Mouse (Mus musculus) lung, adult 2 months (tissue): ENCODE measurements around the gene Mpdu1. TPM values are rescaled to one million over a fixed set of nuclear protein-coding genes. Genes with fewer than 3 reads are reported as not detected.
"Not testable (repeated sequence)": the region's sequence is repeated elsewhere in the genome, so short reads cannot be mapped to it uniquely, and the experiment has no call there.

Experiments
- DNase-seq: peaks from one replicate; pipeline ENCODE4 v3.0.0; 2022
- H3K4me1 ChIP-seq: fragments of 200-500 bp; 2 replicates; pipeline ENCODE4 v1.6.1; 2011; ENCODE audit warnings: low read length; ENCODE audit not compliant: control insufficient read depth, insufficient read depth
- H3K4me3 ChIP-seq: fragments of 200-500 bp; replicated peaks from 2 replicates; pipeline ENCODE3; 2011; ENCODE audit warnings: low read depth, mild to moderate bottlenecking, control low read depth, low read length; ENCODE audit errors: extremely low read depth
- CTCF ChIP-seq: fragments of 200-500 bp; IDR thresholded peaks from 2 replicates; pipeline ENCODE4 v1.5.1; 2011; ENCODE audit warnings: mild to moderate bottlenecking, low read length, control low read depth; ENCODE audit not compliant: insufficient read depth
- POLR2A ChIP-seq: fragments of 200-500 bp; IDR thresholded peaks from 2 replicates; pipeline ENCODE4 v1.6.1; 2011; ENCODE audit warnings: low read depth, mild to moderate bottlenecking, control low read depth, low read length, borderline replicate concordance; ENCODE audit errors: extremely low read depth
- WGBS: fragments of 180-500 bp; shearing (Covaris S2); methylation state at CpG from one replicate; pipeline ENCODE4 v1.1.7; 2018; 5-methylcytosine and 5-hydroxymethylcytosine counted together
- polyA plus RNA-seq: library from polyadenylated mRNA; depleted of rRNA; stranded (reverse); fragments of >200 nt; gene quantifications from 2 replicates; pipeline ENCODE4 v1.2.3, GENCODE M21; 2012

The Mpdu1 gene
- polyA plus RNA-seq, 1 experiment: 88.1 TPM

DNA sequence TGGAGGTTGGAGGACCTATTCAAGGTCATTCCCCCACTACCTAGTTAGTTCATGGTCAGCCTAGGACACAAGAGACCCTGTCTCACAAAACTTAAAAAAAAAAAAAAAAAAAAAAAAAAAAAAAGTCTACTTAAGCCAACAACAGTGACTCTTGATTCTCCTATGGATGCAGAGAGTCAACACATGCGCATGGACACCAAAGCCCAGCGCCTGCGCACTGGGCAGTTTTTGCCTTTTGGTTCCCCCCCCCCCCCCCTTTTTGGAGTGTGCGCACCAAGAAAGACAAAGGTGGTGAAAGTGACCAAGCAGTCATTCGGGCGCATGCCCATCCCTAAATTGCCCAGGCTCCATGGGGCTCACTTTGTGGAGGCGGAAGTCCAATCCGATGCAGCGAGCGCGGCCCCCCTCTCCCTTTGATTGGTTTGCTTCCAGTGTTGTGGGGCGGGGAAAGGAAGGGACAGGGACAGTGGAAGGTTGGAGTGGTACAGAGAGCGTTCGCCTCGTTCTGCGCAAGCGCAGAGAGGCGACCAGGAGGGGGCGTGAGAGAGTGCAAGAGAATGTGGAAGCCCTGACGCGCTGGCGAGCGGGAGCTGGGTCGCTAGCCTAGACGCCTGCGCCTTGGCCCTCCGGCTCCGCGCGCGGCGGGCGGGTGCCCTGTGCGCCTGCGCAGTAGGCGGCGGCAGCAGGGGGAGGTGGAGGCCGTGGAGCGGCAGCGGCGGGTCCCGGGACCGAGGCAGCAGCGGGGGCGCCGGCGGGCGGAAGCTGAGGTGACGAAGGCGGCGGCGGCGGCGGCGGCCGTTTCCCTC, 30.0 kb downstream of the Mpdu1 start, which contains the start of gene Fxr2:
Fxr2 (plus strand) TSS at position 707 of the 806 bp plus-strand sequence.
- 1% methylated on average over 43 of the region's 56 CpGs for WGBS
- TF ChIP-seq CTCF (peak; percentile 69), POLR2A (peak; percentile 68; the same call in 1 of the 2 replicates)
- peaks cover 5% of the 10 kb centered on the region for H3K4me1 ChIP-seq
- peak; percentile 100 for DNase-seq
- H3K4me3 ChIP-seq: peak within 1 kb of the TSS; percentile 76

DNA sequence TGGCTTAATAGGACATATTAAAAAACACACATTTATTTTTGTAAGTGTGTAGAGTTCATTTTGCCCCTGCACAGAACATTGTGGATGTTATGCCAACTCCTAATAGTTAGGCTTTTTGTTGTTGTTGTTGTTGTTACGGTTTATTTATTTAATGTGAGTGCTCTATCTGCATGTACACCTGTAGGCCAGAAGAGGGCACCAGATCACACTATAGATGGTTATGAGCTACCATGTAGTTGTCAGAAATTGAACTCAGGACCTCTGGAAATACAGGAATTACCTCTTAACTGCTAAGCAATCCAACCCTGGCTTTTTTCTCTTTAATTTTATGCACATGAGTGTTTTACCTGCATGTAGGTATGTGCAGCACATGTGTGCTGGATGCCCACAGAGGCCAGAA, 32.6 kb downstream of the Mpdu1 start:
- DNase-seq: no peak
- WGBS: 54% methylated on average over 1 of the region's 1 CpGs
- 0 out of 2 replicates have a peak, but pooled peaks have one; percentile 6 for TF ChIP-seq CTCF
- no peak for TF ChIP-seq POLR2A
- Histone ChIP-seq H3K4me1 (peaks cover 5% of the 10 kb centered on the region), H3K4me3 (no peak overlapping the region)

DNA sequence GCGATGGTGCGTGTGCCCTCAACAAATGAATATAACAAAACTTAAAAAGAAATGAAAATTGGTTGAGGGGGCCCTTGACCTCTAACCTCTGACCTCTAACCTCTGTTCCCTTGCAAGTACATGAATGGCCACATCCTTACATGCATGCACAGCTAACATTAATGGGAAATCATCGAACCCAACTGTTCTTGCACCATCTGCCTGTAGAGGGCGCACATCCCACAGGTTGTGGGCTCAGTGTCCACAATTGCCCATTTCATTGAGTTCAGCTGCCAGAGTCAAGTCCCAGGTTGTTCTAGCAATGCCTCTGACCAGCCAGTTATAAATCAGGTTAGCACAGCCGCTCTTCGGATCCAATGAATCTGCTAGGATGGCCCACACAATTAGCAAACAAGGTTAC, 34.2 kb downstream of the Mpdu1 start:
- no peak overlapping the region for H3K4me3 ChIP-seq
- WGBS: 33% methylated on average over 6 of the region's 6 CpGs
- TF ChIP-seq CTCF (peak; percentile 99), POLR2A (no peak)
- peak; percentile 78 for DNase-seq
- no peaks in the 10 kb centered on the region for H3K4me1 ChIP-seq

DNA sequence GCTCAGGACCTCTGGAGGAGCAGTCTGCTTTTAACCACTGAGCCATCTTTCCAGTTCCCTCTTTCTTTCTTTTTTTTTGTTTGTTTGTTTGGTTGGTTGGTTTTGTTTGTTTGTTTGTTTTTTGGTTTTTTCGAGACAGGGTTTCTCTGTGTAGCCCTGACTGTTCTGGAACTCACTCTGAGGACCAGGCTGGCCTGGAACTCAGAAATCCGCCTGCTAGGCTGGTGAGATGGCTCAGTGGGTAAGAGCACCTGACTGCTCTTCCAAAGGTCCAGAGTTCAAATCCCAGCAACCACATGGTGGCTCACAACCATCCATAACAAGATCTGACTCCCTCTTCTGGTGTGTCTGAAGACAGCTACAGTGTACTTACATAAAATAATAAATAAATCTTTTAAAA, 38.1 kb downstream of the Mpdu1 start:
- DNase-seq, H3K4me3 ChIP-seq, H3K4me1 ChIP-seq: not testable (repeated sequence)
- WGBS: 81% methylated on average over 2 of the region's 2 CpGs

- no peak overlapping the region for H3K4me3 ChIP-seq
- no peaks in the 10 kb centered on the region; the same call in 1 of the 2 replicates for H3K4me1 ChIP-seq
- TF ChIP-seq CTCF: no peak
- no peak for TF ChIP-seq POLR2A
- 79% methylated on average over 4 of the region's 4 CpGs for WGBS
- DNase-seq: no peak
Observed at GRCm38 (mm10) chr11:69623006-69623405, 39.4 kb downstream of the Mpdu1 start.

GRCm38 (mm10) chr11:69622406-69622805, 40.0 kb downstream of the Mpdu1 start:
- WGBS: 44% methylated on average over 6 of the region's 6 CpGs

GRCm38 (mm10) chr11:69621571-69622268, 40.7 kb downstream of the Mpdu1 start, which contains the start of gene Sat2:
Gene Sat2, plus strand, starts transcription at chr11:69622024.
- TF ChIP-seq POLR2A (peak; percentile 14; the same call in 1 of the 2 replicates), CTCF (no peak)
- Histone ChIP-seq H3K4me1 (no peaks in the 10 kb centered on the region; the same call in 1 of the 2 replicates), H3K4me3 (peak within 1 kb of the TSS; percentile 80)
- WGBS: 3% methylated on average over 20 of the region's 20 CpGs
- DNase-seq: peak; percentile 57

More at GRCm38 (mm10) chr11:69622406-69622805, 40.0 kb downstream of the Mpdu1 start:
- TF ChIP-seq POLR2A (no peak), CTCF (no peak)
- Histone ChIP-seq H3K4me3 (peak overlapping the region; percentile 80), H3K4me1 (no peaks in the 10 kb centered on the region; the same call in 1 of the 2 replicates)
- DNase-seq: no peak

DNA sequence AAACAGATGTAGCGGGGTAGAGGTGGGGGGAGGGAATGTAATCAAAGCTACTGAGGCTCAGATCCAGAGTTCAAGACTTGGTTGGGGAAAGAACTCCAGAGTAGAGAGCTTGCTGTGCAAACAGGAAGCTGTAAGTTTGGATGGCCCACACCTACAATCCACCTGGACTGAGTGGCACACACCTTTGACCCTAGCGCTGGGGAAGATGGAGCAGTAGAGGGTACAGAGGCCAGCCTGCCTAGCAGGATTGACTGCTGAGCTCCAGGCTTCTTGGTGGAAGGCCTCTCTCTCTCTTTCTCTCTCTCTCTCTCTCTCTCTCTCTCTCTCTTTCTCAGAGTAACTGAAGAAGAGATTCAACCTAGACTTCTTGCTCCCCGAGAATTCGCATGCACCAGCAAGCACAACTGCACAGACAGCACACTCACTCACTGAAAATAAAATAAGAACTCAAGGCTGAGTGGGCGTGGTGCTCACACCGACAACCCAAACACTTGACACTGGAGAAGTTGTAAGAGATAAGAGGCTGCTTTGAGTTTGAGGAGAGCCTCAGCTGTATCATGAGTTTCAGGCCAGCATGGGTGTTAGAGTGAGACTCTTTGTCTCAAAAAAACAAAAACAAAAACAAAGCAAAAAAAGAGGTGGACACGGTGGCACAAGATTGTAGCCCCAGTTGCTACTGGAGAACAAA, 41.9 kb downstream of the Mpdu1 start:
- Histone ChIP-seq H3K4me1 (no peaks in the 10 kb centered on the region; the same call in 1 of the 2 replicates), H3K4me3 (no peak overlapping the region)
- DNase-seq: no peak
- TF ChIP-seq POLR2A: no peak
- WGBS: 67% methylated on average over 7 of the region's 7 CpGs

GRCm38 (mm10) chr11:69617805-69618204, 44.6 kb downstream of the Mpdu1 start, which contains the start of gene Shbg:
Gene Shbg, minus strand, starts transcription at chr11:69617905.
- DNase-seq: no peak
- Histone ChIP-seq H3K4me3 (no peak within 1 kb of the TSS), H3K4me1 (no peaks in the 10 kb centered on the region; the same call in 1 of the 2 replicates)
- TF ChIP-seq CTCF (no peak), POLR2A (no peak)
- WGBS: 65% methylated on average over 5 of the region's 5 CpGs

DNA sequence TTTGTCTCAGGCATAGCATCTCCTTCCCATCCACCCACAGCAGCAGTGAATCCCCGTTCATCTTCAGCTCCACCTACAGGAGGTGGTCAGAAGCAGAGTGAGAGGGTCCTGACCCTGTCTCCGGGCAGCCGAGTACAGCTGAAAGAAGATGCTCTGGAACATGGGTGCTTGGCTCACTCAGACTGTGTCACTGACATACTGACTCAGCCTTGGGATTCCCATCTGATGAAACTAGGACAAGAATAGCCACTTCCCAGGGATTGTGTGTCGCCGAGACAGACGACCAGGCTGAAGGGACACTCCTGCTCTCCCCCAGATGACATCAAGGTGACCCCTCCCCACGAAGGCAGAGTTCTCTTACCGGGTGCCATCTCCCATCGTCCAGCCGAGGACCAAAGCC, 45.7 kb downstream of the Mpdu1 start:
- TF ChIP-seq POLR2A (no peak), CTCF (no peak)
- Histone ChIP-seq H3K4me1 (no peaks in the 10 kb centered on the region; the same call in 1 of the 2 replicates), H3K4me3 (no peak overlapping the region)
- WGBS: 49% methylated on average over 10 of the region's 10 CpGs
- DNase-seq: no peak

GRCm38 (mm10) chr11:69614257-69614588, 48.2 kb downstream of the Mpdu1 start:
- not testable (repeated sequence) for H3K4me3 ChIP-seq, H3K4me1 ChIP-seq, DNase-seq
- 42% methylated on average over 11 of the region's 11 CpGs for WGBS
